Mouse (Mus musculus): ENCODE results near the gene Klhl35. TPM values are rescaled to one million over a fixed set of nuclear protein-coding genes. Genes with fewer than 3 reads are reported as not detected.

Klhl35 gene
- polyA plus RNA-seq, 1 experiment: not detected

- Histone ChIP-seq H3K4me3 (no peak overlapping the region), H3K4me2 (ENCODE audit: low read depth) (no peak overlapping the region), H3ac (ENCODE audit: control insufficient read depth, insufficient read length) (no peak overlapping the region), H3K27me3 (ENCODE audit: control insufficient read depth, insufficient read depth, insufficient read length) (no peaks in the 10 kb centered on the region), H3K79me2 (ENCODE audit: control insufficient read depth, insufficient read depth) (no peaks in the 10 kb centered on the region), H3K36me3 (ENCODE audit: control insufficient read depth, insufficient read depth) (no peaks in the 10 kb centered on the region)
- TF ChIP-seq REST (IDR thresholded peaks at IDR 0.05; ENCODE audit: insufficient read depth, insufficient read length) (no peak), CEBPB (IDR thresholded peaks at IDR 0.05; ENCODE audit: insufficient read depth, poor library complexity, severe bottlenecking) (peak; percentile 62)
Measured at GRCm38 (mm10) chr7:99475562-99475911, 9.7 kb downstream of the Klhl35 start.

DNA sequence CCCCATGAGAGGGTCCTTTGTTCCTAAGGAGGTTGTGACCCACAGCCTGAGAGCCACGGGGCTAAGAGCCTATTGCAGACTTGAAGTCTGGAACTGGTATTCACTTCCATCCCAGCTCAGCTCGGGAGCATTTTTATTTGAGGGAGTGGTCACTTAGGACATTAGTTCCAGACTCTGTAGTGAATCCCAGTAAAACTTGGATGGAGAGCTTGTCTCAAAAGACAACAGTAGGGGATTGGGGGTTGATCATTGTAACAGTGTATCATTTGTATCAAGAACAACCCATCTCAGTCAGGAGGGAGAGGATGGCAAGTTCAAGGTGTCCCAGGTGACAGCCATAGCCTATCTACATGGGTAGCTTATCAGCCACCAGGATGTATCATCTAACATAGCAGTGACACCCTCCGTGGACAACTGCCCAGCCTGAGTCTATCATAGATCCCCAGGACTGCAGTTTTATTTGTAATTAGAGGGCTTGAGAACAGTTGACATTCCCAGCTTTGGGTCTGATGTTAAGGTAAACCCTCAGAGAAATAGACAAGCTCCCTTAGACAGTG is 10.8 kb downstream of the Klhl35 start:
- no peaks in the 10 kb centered on the region for H3K27me3 ChIP-seq (ENCODE audit: control insufficient read depth, insufficient read depth, insufficient read length)
- no peak for TF ChIP-seq CEBPB (IDR thresholded peaks at IDR 0.05; ENCODE audit: insufficient read depth, poor library complexity, severe bottlenecking)
- TF ChIP-seq POLR2AphosphoS2 (IDR thresholded peaks at IDR 0.05; ENCODE audit: insufficient read length, low read depth): peak; percentile 80
- H3ac ChIP-seq (ENCODE audit: control insufficient read depth, insufficient read length): no peak overlapping the region
- H3K36me3 ChIP-seq (ENCODE audit: control insufficient read depth, insufficient read depth): no peaks in the 10 kb centered on the region
- H3K4me2 ChIP-seq (ENCODE audit: low read depth): no peak overlapping the region
- no peak overlapping the region for H3K4me3 ChIP-seq
- H3K79me2 ChIP-seq (ENCODE audit: control insufficient read depth, insufficient read depth): peaks cover 7% of the 10 kb centered on the region

- Histone ChIP-seq H3K79me2 (ENCODE audit: control insufficient read depth, insufficient read depth) (peaks cover 13% of the 10 kb centered on the region), H3K27me3 (ENCODE audit: control insufficient read depth, insufficient read depth, insufficient read length) (no peaks in the 10 kb centered on the region), H3K4me2 (ENCODE audit: low read depth) (no peak overlapping the region), H3ac (ENCODE audit: control insufficient read depth, insufficient read length) (no peak overlapping the region), H3K4me3 (no peak overlapping the region), H3K36me3 (ENCODE audit: control insufficient read depth, insufficient read depth) (no peaks in the 10 kb centered on the region)
- TF ChIP-seq TCF12 (IDR thresholded peaks at IDR 0.05; ENCODE audit: insufficient read depth, poor library complexity, severe bottlenecking) (no peak), USF1 (IDR thresholded peaks at IDR 0.05; ENCODE audit: low read depth) (no peak), TCF3 (IDR thresholded peaks at IDR 0.05; ENCODE audit: insufficient read length, low read depth) (no peak), MYOG (IDR thresholded peaks at IDR 0.05; ENCODE audit: control insufficient read depth in 1 of 3, insufficient read depth in 1 of 3, insufficient read length in 2 of 3, low read depth in 2 of 3) (no peak)
Measured at GRCm38 (mm10) chr7:99477235-99477634, 11.4 kb downstream of the Klhl35 start.

- peak overlapping the region; percentile 87 for H3K4me3 ChIP-seq
- peak overlapping the region; percentile 42 for H3ac ChIP-seq (ENCODE audit: control insufficient read depth, insufficient read length)
- no peak for TF ChIP-seq USF1 (IDR thresholded peaks at IDR 0.05; ENCODE audit: low read depth)
- no peak for TF ChIP-seq SRF (IDR thresholded peaks at IDR 0.05; ENCODE audit: control insufficient read depth, insufficient read length, low read depth)
- no peak for TF ChIP-seq CEBPB (IDR thresholded peaks at IDR 0.05; ENCODE audit: insufficient read depth, poor library complexity, severe bottlenecking)
- no peak for TF ChIP-seq E2F4 (IDR thresholded peaks at IDR 0.05; ENCODE audit: insufficient read depth)
- TF ChIP-seq TCF12 (IDR thresholded peaks at IDR 0.05; ENCODE audit: insufficient read depth, poor library complexity, severe bottlenecking): no peak
- no peak for TF ChIP-seq REST (IDR thresholded peaks at IDR 0.05; ENCODE audit: insufficient read depth, insufficient read length)
- no peak for TF ChIP-seq MYOG (IDR thresholded peaks at IDR 0.05; ENCODE audit: control insufficient read depth in 1 of 3, insufficient read depth in 1 of 3, insufficient read length in 2 of 3, low read depth in 2 of 3)
- no peak for TF ChIP-seq MAX (IDR thresholded peaks at IDR 0.05; ENCODE audit: low read depth)
- no peak for TF ChIP-seq POLR2AphosphoS2 (IDR thresholded peaks at IDR 0.05; ENCODE audit: insufficient read length, low read depth)
- TF ChIP-seq POLR2A (IDR thresholded peaks at IDR 0.05; ENCODE audit: insufficient read length, low read depth): no peak
- TF ChIP-seq MYOD1 (IDR thresholded peaks at IDR 0.05; ENCODE audit: control insufficient read depth in 1 of 3, insufficient read length in 2 of 3, low read depth in 2 of 3): no peak
- no peak for TF ChIP-seq TCF3 (IDR thresholded peaks at IDR 0.05; ENCODE audit: insufficient read length, low read depth)
- H3K36me3 ChIP-seq (ENCODE audit: control insufficient read depth, insufficient read depth): no peaks in the 10 kb centered on the region
- peak overlapping the region; percentile 98 for H3K4me2 ChIP-seq (ENCODE audit: low read depth)
- H3K79me2 ChIP-seq (ENCODE audit: control insufficient read depth, insufficient read depth): peaks cover 24% of the 10 kb centered on the region
- no peaks in the 10 kb centered on the region for H3K27me3 ChIP-seq (ENCODE audit: control insufficient read depth, insufficient read depth, insufficient read length)
Measured at GRCm38 (mm10) chr7:99482637-99483036, 16.8 kb downstream of the Klhl35 start.

DNA sequence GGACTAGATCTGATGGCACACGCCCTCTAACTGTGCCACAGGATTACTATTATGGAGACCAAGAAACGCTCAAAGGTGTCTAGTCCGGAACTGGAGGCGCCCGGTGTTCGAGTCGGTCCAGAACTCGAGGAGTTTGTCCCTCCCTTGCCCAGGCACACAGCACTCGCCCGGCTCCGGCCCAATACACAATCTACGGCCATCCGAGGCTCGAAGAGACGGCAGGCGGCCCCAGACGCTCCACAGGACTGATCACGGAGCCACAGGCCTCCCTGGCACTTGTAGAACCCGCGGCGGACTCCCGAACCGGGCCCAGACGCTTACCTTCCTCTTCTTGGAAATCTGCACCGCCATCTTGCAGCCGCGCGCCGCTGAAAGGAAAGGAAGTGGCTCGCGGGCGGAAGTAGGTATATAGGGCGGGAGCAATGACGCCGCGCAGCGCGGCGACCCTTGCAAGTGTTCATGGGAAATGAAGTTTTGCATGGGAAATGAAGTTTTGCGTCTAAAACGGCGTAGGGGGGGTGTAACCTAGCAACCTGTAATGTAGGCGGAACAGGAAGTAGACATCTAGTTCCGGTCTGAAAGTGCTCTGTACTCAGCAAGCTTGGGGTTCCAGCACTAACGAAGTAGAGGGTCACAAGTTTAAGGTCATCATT is 17.6 kb downstream of the Klhl35 start, which contains the start of gene Rps3:
Gene Rps3, minus strand, starts transcription at position 468 of the 653 bp plus-strand sequence.
- Histone ChIP-seq H3K36me3 (ENCODE audit: control insufficient read depth, insufficient read depth) (no peaks in the 10 kb centered on the region), H3K4me2 (ENCODE audit: low read depth) (peak within 1 kb of the TSS; percentile 98), H3K4me3 (peak within 1 kb of the TSS; percentile 87), H3K27me3 (ENCODE audit: control insufficient read depth, insufficient read depth, insufficient read length) (no peaks in the 10 kb centered on the region), H3K79me2 (ENCODE audit: control insufficient read depth, insufficient read depth) (peaks cover 24% of the 10 kb centered on the region), H3ac (ENCODE audit: control insufficient read depth, insufficient read length) (peak within 1 kb of the TSS; percentile 42)
- TF ChIP-seq REST (IDR thresholded peaks at IDR 0.05; ENCODE audit: insufficient read depth, insufficient read length): no peak
- peak; percentile 70 for TF ChIP-seq POLR2AphosphoS2 (IDR thresholded peaks at IDR 0.05; ENCODE audit: insufficient read length, low read depth)
- TF ChIP-seq SRF (IDR thresholded peaks at IDR 0.05; ENCODE audit: control insufficient read depth, insufficient read length, low read depth): peak; percentile 29
- no peak for TF ChIP-seq TCF12 (IDR thresholded peaks at IDR 0.05; ENCODE audit: insufficient read depth, poor library complexity, severe bottlenecking)
- TF ChIP-seq USF1 (IDR thresholded peaks at IDR 0.05; ENCODE audit: low read depth): no peak
- TF ChIP-seq TCF3 (IDR thresholded peaks at IDR 0.05; ENCODE audit: insufficient read length, low read depth): no peak
- TF ChIP-seq MYOG (IDR thresholded peaks at IDR 0.05; ENCODE audit: control insufficient read depth in 1 of 3, insufficient read depth in 1 of 3, insufficient read length in 2 of 3, low read depth in 2 of 3): no peak
- no peak for TF ChIP-seq MAX (IDR thresholded peaks at IDR 0.05; ENCODE audit: low read depth)
- TF ChIP-seq CEBPB (IDR thresholded peaks at IDR 0.05; ENCODE audit: insufficient read depth, poor library complexity, severe bottlenecking): no peak
- no peak for TF ChIP-seq E2F4 (IDR thresholded peaks at IDR 0.05; ENCODE audit: insufficient read depth)
- peak; percentile 75 for TF ChIP-seq POLR2A (IDR thresholded peaks at IDR 0.05; ENCODE audit: insufficient read length, low read depth)
- TF ChIP-seq MYOD1 (IDR thresholded peaks at IDR 0.05; ENCODE audit: control insufficient read depth in 1 of 3, insufficient read length in 2 of 3, low read depth in 2 of 3): no peak

All from myocyte (in vitro differentiated cells).